Mouse (Mus musculus) Patski (cell line): ENCODE measurements at regions not wholly inside any gene's neighbourhood (a gene's known extent, or its start where the extent isn't known, plus 50 kb on each side); places are given as distances from the start of the nearest gene placed in this dataset.

ENCODE experiments used
- ATAC-seq: fragments of 100-300 bp; one replicate; pipeline ENCODE4 v1.8.0; 2021
- CTCF ChIA-PET: fragments of 350-600 bp; sonication (Branson Sonifier 250); formaldehyde crosslinking; loops from one replicate; lab custom pipeline; 2022; ENCODE audit warnings: inconsistent platforms; lab: Charles Lee
- POLR2A ChIA-PET: fragments of 350-600 bp; sonication (Branson Sonifier 250); formaldehyde crosslinking; loops from one replicate; lab custom pipeline; 2022; ENCODE audit warnings: antibody characterized with exemption, inconsistent platforms; lab: Charles Lee
- DNase-seq: peaks from one replicate; pipeline ENCODE4 v3.0.0-alpha.2; 2011; ENCODE audit warnings: low read depth, low spot score
- H3K27me3 ChIP-seq: fragments of 371-371 bp; one replicate; pipeline ENCODE4 v1.5.1; 2021
- CTCF ChIP-seq: fragments of 100-300 bp; IDR thresholded peaks from one replicate; pipeline ENCODE4 v1.5.1; 2021
- in situ Hi-C: fragments of 300-500 bp; cut with MboI; formaldehyde crosslinking; loops from 3 replicates; pipeline ENCODE4 v1.11.1; 2018; ENCODE audit warnings: low pct_unique_long_range_greater_than_20kb, mixed read lengths

DNA sequence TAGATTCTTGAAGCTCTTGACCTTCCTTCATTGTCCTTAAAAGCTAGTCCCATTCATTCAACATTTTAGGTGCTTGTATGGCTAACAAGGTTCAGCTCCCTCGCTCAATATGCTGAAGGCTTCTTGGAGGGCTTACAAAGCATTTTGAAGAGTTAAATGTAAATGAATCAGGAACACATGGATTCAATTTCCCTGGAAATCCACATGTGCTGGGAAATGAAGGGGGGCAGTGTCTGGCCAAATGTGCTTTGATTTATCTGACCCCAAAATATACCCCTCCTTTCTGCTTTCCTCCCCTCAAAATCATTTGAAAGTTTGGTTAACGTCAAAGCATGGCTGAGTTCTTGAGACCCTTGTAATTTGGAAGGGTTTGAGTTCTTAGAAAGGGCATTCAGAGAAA is 1142.4 kb downstream of the Slc22a22 start:
- no peak for TF ChIP-seq CTCF
- CTCF ChIA-PET, result interaction anchor here (0.7 kb wide), 1 partner anchor 897 kb away, joined by 4 read pairs; no protein-coding TSS in a partner anchor

DNA sequence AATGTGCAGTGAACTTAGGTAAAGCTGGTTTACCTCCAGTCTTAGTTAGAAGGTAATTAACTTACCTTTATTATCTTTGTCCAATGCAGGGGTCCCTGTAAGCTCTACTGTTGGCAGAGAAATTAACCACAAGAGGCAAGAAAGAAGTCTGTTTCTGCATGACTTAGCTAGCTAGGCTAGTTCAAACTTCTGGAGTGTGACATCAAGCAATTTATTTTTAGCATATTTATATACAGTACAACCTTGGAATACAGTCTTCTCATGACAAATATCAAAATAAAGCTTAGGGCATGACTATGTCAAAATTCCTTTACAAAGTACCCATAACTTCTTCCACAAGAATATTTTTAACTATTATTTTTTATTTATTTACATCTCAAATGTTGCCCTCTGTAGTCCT is 1156.9 kb downstream of the Slc22a22 start:
- ChIA-PET CTCF (interaction anchor here (1.4 kb wide), 1 partner anchor 45 kb away, joined by 4 read pairs; no protein-coding TSS in a partner anchor), POLR2A (no interaction called here)
- ATAC-seq, result peak; percentile 80
- TF ChIP-seq CTCF, result no peak
- in situ Hi-C loops, result no loop called here
- no peaks in the 10 kb centered on the region for H3K27me3 ChIP-seq
- peak; percentile 56 for DNase-seq

More for the DNA sequence above, 1142.4 kb downstream of the Slc22a22 start:
- H3K27me3 ChIP-seq, result peaks cover 21% of the 10 kb centered on the region
- DNase-seq, result no peak
- in situ Hi-C loops, result loop anchor here (10.0 kb wide), 1 partner anchor 1070 kb away; no protein-coding TSS in a partner anchor
- POLR2A ChIA-PET, result no interaction called here
- no peak for ATAC-seq

DNA sequence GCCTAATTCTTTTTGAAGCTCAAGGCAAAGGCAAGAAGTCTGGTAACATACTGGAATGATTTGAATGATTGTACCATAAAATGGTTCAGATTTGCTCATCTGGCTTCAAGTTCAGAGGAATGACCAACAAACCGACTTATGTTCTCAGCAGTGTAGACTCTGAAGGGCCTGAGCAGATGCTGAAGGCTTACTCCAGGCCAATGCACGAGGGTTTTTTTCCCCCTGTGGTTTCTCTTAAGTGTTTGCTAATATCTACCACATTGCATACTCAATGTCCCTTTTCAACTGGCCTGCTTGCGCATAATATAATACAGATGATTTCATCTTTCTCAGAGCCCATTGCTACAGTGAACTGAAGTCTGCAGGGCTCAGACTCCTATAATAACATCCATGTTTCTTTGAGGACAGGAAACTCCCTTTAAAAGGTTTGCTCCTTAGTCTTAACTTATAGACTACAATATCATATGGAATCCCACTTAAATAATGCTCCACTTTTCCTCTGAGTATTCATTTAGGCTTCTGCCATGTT is 1182.5 kb downstream of the Slc22a22 start:
- POLR2A ChIA-PET, result no interaction called here
- peaks cover 3% of the 10 kb centered on the region for H3K27me3 ChIP-seq
- ATAC-seq, result no peak
- TF ChIP-seq CTCF, result no peak
- DNase-seq, result no peak
- in situ Hi-C loops, result no loop called here
- CTCF ChIA-PET, result no interaction called here

DNA sequence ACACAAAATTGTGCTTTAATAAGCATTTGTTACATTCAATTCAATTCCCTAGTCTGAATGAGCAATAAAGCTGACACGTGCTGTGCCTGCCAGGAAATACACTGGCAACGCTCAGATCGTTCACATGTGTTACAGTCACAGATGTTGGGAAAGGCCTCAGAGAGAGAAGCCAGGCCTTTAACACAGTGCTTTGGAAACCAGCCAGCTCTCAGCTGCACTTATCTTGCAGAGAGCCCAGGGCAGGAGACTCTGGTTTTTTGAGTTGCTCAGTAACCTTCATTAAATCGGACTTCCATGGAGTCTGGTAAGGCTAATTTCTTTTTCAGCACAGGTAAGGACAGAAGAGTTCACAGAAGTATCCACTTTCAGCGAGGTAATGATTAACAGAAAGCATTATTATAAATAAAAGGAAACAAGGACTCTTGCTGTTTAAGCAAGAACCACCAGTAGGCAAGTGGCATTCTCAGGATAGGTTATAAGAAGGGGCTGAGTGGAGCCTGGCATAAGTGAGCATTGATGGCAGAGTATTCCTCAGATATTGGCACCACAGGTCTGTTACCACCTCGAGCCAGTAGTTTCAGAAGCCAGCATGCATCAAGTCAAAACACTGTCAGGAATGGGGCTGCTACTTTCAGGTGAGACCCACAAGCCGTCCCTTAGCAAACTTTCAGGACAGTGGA is 1198.7 kb downstream of the Slc22a22 start:
- in situ Hi-C loops, result no loop called here
- DNase-seq (peak; percentile 51), ATAC-seq (peak; percentile 72)
- no peak for TF ChIP-seq CTCF
- ChIA-PET CTCF (no interaction called here), POLR2A (no interaction called here)
- no peaks in the 10 kb centered on the region for H3K27me3 ChIP-seq

DNA sequence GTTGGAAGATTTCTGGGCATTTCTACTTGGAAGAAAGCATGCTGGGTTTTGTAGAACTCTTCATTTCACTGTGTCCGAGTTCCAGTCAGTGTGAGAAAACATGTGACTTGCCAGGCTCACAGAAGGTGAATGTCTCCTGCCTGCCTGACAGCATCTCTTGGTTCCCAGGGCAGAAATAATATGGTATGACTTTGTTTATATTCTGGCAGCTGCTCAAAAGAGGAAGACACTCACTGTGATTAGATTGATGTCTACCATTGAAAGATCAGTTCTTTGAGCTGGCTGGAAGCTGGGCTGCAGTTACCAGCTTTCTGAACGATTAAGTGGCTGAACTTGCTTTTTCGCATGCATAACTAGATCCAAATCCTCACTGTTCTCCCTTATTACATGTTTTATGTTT is 1199.4 kb downstream of the Slc22a22 start:
- in situ Hi-C loops, result no loop called here
- peaks cover 4% of the 10 kb centered on the region for H3K27me3 ChIP-seq
- ChIA-PET CTCF (no interaction called here), POLR2A (no interaction called here)
- no peak for TF ChIP-seq CTCF
- DNase-seq (no peak), ATAC-seq (no peak)

DNA sequence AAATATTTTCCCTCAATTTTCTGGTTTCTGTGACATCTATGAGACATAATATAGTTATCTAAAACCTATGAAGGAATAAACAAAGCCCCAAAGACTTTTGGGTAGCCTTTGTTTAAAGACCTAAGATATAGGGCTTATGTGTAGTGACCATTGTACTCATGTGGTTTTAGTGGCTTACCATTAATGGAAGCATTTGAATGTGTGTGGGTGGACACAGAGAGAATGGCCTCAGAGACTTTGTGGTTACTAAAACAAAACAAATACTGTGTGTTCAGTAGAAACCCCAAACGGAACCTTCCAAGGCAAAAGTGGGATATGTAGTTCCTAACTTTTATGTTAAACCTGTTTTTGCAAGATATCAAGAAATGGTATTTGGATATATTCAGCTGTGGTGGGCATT is 1228.7 kb downstream of the Slc22a22 start:
- ATAC-seq (no peak), DNase-seq (no peak)
- TF ChIP-seq CTCF, result no peak
- ChIA-PET POLR2A (no interaction called here), CTCF (no interaction called here)
- peaks cover 5% of the 10 kb centered on the region for H3K27me3 ChIP-seq
- in situ Hi-C loops, result no loop called here

DNA sequence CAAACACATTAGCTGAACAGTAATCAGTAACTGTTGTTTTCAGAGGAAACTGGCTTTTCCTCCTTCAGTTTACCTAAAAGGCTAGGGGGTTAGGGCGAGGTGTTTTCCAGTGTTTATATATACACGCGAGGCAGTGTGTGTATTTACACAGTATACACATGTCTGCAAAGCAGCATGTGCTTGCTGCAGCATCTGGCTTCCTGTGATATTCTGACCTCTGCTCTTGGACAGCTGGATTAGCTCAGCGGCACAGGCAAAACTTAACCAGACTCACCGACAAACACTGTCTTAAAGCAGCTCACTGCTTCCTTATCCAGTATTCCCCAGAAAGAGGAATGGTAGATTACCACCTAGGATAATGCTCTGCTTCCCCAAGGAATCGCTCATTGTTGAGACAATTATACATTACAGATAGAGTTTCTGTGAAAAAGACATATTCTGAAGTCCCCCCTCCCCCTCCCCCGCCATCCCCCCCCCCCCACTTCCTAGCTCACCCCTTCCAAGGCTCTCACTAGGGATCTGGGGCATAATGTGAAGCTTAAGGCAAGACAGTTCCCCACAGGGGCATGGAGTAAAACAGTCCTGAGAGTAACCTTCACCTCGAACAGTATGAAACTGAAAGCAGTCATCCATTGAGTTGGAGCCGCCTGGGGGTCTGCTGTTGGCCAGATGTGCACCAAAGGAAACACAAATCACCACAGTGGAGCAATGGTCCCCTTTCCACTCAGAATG is 1233.3 kb downstream of the Slc22a22 start:
- ATAC-seq (no peak), DNase-seq (no peak)
- no peaks in the 10 kb centered on the region for H3K27me3 ChIP-seq
- POLR2A ChIA-PET, result no interaction called here
- CTCF ChIA-PET, result interaction anchor here (0.6 to 1.0 kb wide), 2 partner anchors 65 to 191 kb away, joined by 3 read pairs; no protein-coding TSS in a partner anchor
- in situ Hi-C loops, result no loop called here
- TF ChIP-seq CTCF, result no peak

DNA sequence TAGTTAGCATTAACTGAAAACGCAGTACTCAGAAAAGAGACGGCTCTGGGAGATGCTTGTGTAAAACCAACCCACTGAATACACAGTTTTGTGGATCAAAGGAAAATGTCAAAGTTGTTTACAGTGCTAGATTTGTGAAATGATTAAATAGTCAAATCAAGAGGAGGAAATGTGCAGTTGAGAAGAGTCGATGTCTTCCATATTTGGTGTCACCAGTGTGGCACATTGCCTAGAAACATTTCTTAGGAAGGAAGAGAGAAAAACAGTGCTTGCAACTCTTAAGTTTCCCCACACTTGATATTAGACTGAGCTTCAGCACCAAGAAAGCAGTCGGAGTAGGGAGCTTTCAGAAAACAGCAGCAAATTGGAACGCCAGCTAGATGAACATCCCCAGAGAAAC is 1274.9 kb downstream of the Slc22a22 start:
- no peak for DNase-seq
- CTCF ChIA-PET, result interaction anchor here (1.6 kb wide), 1 partner anchor 16 kb away, joined by 3 read pairs; no protein-coding TSS in a partner anchor
- POLR2A ChIA-PET, result no interaction called here
- peaks cover 23% of the 10 kb centered on the region for H3K27me3 ChIP-seq
- no peak for TF ChIP-seq CTCF
- in situ Hi-C loops, result no loop called here
- no peak for ATAC-seq

DNA sequence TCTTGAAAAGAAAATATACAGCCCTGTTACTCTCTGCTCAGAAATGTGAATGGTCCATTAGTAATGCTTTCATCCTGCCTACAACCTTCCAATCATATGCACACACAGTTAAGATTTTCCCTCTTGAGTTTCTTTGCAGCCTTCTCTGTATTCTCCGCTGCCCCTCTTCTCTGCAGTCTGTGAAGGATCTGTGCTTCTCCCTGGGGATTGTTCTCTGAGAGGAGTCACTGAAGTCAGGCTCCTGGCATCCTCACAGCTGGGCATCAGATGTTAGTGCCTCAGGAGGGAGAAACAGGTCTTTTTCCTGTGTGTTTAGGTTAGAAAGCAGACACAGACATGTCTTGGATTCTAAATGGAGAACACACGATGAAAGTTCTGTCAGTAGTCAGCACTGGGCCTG is 1278.1 kb downstream of the Slc22a22 start:
- ATAC-seq (no peak), DNase-seq (no peak)
- in situ Hi-C loops, result no loop called here
- TF ChIP-seq CTCF, result no peak
- CTCF ChIA-PET, result no interaction called here
- POLR2A ChIA-PET, result no interaction called here
- peaks cover 37% of the 10 kb centered on the region for H3K27me3 ChIP-seq

DNA sequence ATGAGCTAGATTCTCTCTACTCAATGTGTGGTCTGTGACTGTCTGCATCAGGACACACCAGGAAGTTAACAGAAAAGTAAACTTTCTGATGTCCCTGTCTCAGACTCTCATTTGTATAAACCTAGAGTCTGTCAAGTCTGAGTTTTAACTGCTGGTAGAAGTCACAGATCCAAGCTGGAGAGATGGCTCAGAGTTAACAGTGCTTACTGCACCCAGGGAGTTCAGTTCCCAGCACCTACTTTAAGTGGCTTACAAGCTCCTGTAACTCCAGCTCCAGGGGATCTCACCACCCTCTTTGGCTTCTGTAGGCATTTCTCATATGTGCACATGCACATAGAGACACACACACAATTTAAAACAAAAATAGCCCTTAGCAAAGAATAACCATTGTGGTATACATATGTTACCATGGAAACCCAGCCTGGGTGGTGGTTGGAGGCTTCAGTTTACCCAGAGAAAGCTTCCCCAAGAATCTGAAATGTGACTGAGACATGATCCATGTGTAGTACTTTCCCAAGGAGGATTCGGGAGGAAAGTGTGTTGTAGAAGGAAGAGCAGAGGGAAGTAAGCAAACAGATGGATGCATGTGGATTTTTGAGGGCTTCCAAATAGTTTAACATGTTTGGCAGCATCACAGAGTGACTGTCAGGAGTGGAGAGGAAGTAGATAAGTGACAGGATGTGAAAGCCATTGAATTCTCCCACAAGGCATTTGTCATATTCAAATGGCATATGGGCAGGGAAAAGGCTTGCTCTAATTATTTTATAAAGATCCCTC is 1279.8 kb downstream of the Slc22a22 start:
- ChIA-PET POLR2A (no interaction called here), CTCF (interaction anchor here (0.9 kb wide), 1 partner anchor 30 kb away, joined by 3 read pairs; no protein-coding TSS in a partner anchor)
- TF ChIP-seq CTCF, result no peak

More for the DNA sequence above, 1279.8 kb downstream of the Slc22a22 start:
- ATAC-seq (no peak), DNase-seq (no peak)
- peaks cover 37% of the 10 kb centered on the region for H3K27me3 ChIP-seq
- in situ Hi-C loops, result no loop called here
